Mouse (Mus musculus) liver, postnatal 0 days (tissue): Measurements from ENCODE around the gene Ccdc162.

Experiments used
- CTCF ChIP-seq: sonication (generic); IDR thresholded peaks from 2 replicates; pipeline ENCODE4 v1.5.1; 2016; ENCODE audit warnings: antibody characterized with exemption, low read depth
- EP300 ChIP-seq: IDR thresholded peaks from 2 replicates; pipeline ENCODE4 v1.6.1; 2016; ENCODE audit warnings: antibody characterized with exemption, low read depth, mild to moderate bottlenecking

GRCm38 (mm10) chr10:41635276-41636033 lies 81.0 kb downstream of the Ccdc162 start:
- TF ChIP-seq CTCF = no peak
- no peak for TF ChIP-seq EP300
